In genomic region chr6:124449668-124450383, GRCm38 (mm10) we compare ENCODE assay signal across 15 mouse cellular contexts. TPM values are rescaled to one million over a fixed set of nuclear protein-coding genes. Genes with fewer than 3 reads are reported as not detected.
"Had no signal": no experiment of that assay in that cellular context is flagged by ENCODE, and none has a peak within 500 bp of the region (broad histone marks: within the 10 kb centered on the region; RNA-seq: fewer than 3 reads in every experiment).

No protein-coding gene starts in this region.

- H3K27me3 ChIP-seq: limb, embryonic 13.5 days; midbrain, embryonic 15.5 days; neural tube, embryonic 13.5 days had no signal

- DNase-seq: kidney, adult 8-10 months; kidney, postnatal 25 days; left cerebral cortex, postnatal 4 days; lung, embryonic 14.5 days; lung, postnatal 10 days; lung, postnatal 4 days; retina, postnatal 1 day; right cerebral cortex, postnatal 14 days; thymus, postnatal 4 days had no signal

- H3K36me3 ChIP-seq: limb, embryonic 13.5 days had no signal

- ATAC-seq: midbrain, embryonic 15.5 days had no signal

- H3K4me3 ChIP-seq: limb, embryonic 13.5 days; midbrain, embryonic 10.5 days; midbrain, embryonic 15.5 days; neural tube, embryonic 13.5 days had no signal

- H3K9me3 ChIP-seq: limb, embryonic 13.5 days; midbrain, embryonic 10.5 days; midbrain, embryonic 15.5 days; neural tube, embryonic 13.5 days had no signal

- H3K27ac ChIP-seq: limb, embryonic 13.5 days; midbrain, embryonic 10.5 days; midbrain, embryonic 15.5 days; neural tube, embryonic 13.5 days had no signal

- H3K9ac ChIP-seq: limb, embryonic 13.5 days; lung, embryonic 14.5 days; midbrain, embryonic 15.5 days; neural tube, embryonic 13.5 days had no signal

- H3K4me1 ChIP-seq: limb, embryonic 13.5 days; midbrain, embryonic 15.5 days; neural tube, embryonic 13.5 days had no signal

- H3K4me2 ChIP-seq: limb, embryonic 13.5 days; liver, embryonic 11.5 days; lung, embryonic 14.5 days; midbrain, embryonic 15.5 days; neural tube, embryonic 13.5 days had no signal

RNA-seq across cellular contexts. Expression of gene Clstn3, which starts 14.8 kb away (rescaled TPM):
- total RNA-seq: monocyte, adult 5-6 weeks had no signal
